Mouse (Mus musculus) neural tube, embryonic 15.5 days (tissue): ENCODE results near the gene Smg6. TPM values are rescaled to one million over a fixed set of nuclear protein-coding genes. Genes with fewer than 3 reads are reported as not detected.

Experiments used
- ATAC-seq: fragments of 200-750 bp; cut with Nextera tagmentation; 2 replicates; pipeline ENCODE4 v1.8.0; 2017; ENCODE audit warnings: mild to moderate bottlenecking, moderate TSS enrichment, moderate library complexity; ENCODE audit not compliant: low FRiP score
- H3K27ac ChIP-seq: fragments of 300-500 bp; sonication (generic); replicated peaks from 2 replicates; pipeline ENCODE4 v1.5.1; 2015; ENCODE audit warnings: mild to moderate bottlenecking, inconsistent platforms
- H3K27me3 ChIP-seq: fragments of 300-500 bp; sonication (generic); replicated peaks from 2 replicates; pipeline ENCODE4 v1.6.1; 2015; ENCODE audit warnings: inconsistent platforms
- H3K36me3 ChIP-seq: fragments of 300-500 bp; sonication (generic); 2 replicates; pipeline ENCODE4 v1.6.1; 2015; ENCODE audit warnings: inconsistent platforms
- H3K4me1 ChIP-seq: fragments of 300-500 bp; sonication (generic); 2 replicates; pipeline ENCODE4 v1.6.1; 2015; ENCODE audit warnings: inconsistent platforms
- H3K4me2 ChIP-seq: fragments of 300-500 bp; sonication (generic); 2 replicates; pipeline ENCODE4 v1.6.1; 2015; ENCODE audit warnings: inconsistent platforms, mild to moderate bottlenecking, moderate library complexity
- H3K4me3 ChIP-seq: fragments of 300-500 bp; sonication (generic); replicated peaks from 2 replicates; pipeline ENCODE4 v1.5.1; 2015; ENCODE audit warnings: mild to moderate bottlenecking, inconsistent platforms
- H3K9ac ChIP-seq: fragments of 300-500 bp; sonication (generic); replicated peaks from 2 replicates; pipeline ENCODE4 v1.6.1; 2015; ENCODE audit warnings: mild to moderate bottlenecking, inconsistent platforms
- H3K9me3 ChIP-seq: fragments of 300-500 bp; sonication (generic); replicated peaks from 2 replicates; pipeline ENCODE4 v1.6.1; 2016; ENCODE audit warnings: inconsistent platforms
- WGBS: fragments of 180-500 bp; shearing (Covaris S2); methylation state at CpG from one replicate; pipeline ENCODE4 v1.1.7; 2015; ENCODE audit warnings: mixed read lengths; 5-methylcytosine and 5-hydroxymethylcytosine counted together
- polyA plus RNA-seq: library from polyadenylated mRNA; unstranded; fragments of >200 nt; fragmentation: Nextera tagmentation; extraction: Ambion mirVana; gene quantifications from 2 replicates; pipeline ENCODE4 v1.2.1, GENCODE M21; 2015

Gene Smg6
- polyA plus RNA-seq, 1 experiment from 2014 or later, result 13.3 TPM

GRCm38 (mm10) chr11:75199951-75200350, 274.3 kb downstream of the Smg6 start:
- Histone ChIP-seq H3K27me3 (peaks cover 13% of the 10 kb centered on the region), H3K36me3 (no peaks in the 10 kb centered on the region), H3K9me3 (no peaks in the 10 kb centered on the region), H3K4me2 (no peak overlapping the region), H3K4me3 (no peak overlapping the region), H3K4me1 (peaks cover 43% of the 10 kb centered on the region), H3K27ac (no peak overlapping the region), H3K9ac (no peak overlapping the region)
- WGBS, result 76% methylated on average over 5 of the region's 5 CpGs
- ATAC-seq, result no peak

GRCm38 (mm10) chr11:75200935-75201334, 275.3 kb downstream of the Smg6 start:
- Histone ChIP-seq H3K27ac (no peak overlapping the region), H3K9ac (no peak overlapping the region), H3K9me3 (no peaks in the 10 kb centered on the region), H3K27me3 (peaks cover 7% of the 10 kb centered on the region), H3K4me2 (no peak overlapping the region), H3K36me3 (no peaks in the 10 kb centered on the region), H3K4me3 (no peak overlapping the region), H3K4me1 (peaks cover 33% of the 10 kb centered on the region)
- WGBS, result 87% methylated on average over 12 of the region's 12 CpGs
- ATAC-seq, result no peak

GRCm38 (mm10) chr11:75201721-75202120, 276.1 kb downstream of the Smg6 start:
- 66% methylated on average over 8 of the region's 8 CpGs for WGBS
- Histone ChIP-seq H3K27me3 (no peaks in the 10 kb centered on the region), H3K4me1 (peaks cover 25% of the 10 kb centered on the region), H3K4me2 (no peak overlapping the region), H3K36me3 (no peaks in the 10 kb centered on the region), H3K9me3 (no peaks in the 10 kb centered on the region), H3K27ac (no peak overlapping the region), H3K9ac (no peak overlapping the region), H3K4me3 (no peak overlapping the region)
- ATAC-seq, result no peak

- Histone ChIP-seq H3K36me3 (no peaks in the 10 kb centered on the region), H3K27me3 (no peaks in the 10 kb centered on the region), H3K9me3 (no peaks in the 10 kb centered on the region), H3K4me1 (peaks cover 19% of the 10 kb centered on the region), H3K9ac (no peak overlapping the region), H3K4me2 (no peak overlapping the region), H3K27ac (no peak overlapping the region), H3K4me3 (no peak overlapping the region)
- 86% methylated on average over 4 of the region's 4 CpGs for WGBS
- ATAC-seq, result no peak
Measured at GRCm38 (mm10) chr11:75203926-75204325, 278.3 kb downstream of the Smg6 start.

GRCm38 (mm10) chr11:75204472-75204871, 278.8 kb downstream of the Smg6 start:
- H3K4me3 ChIP-seq, result no peak overlapping the region
- no peaks in the 10 kb centered on the region for H3K36me3 ChIP-seq
- H3K4me2 ChIP-seq, result no peak overlapping the region
- H3K27ac ChIP-seq, result no peak overlapping the region
- no peaks in the 10 kb centered on the region for H3K27me3 ChIP-seq
- peaks cover 19% of the 10 kb centered on the region for H3K4me1 ChIP-seq
- ATAC-seq, result no peak
- H3K9ac ChIP-seq, result no peak overlapping the region
- WGBS, result 41% methylated on average over 9 of the region's 9 CpGs
- H3K9me3 ChIP-seq, result no peaks in the 10 kb centered on the region

- ATAC-seq, result no peak
- peaks cover 10% of the 10 kb centered on the region for H3K4me1 ChIP-seq
- 82% methylated on average over 4 of the region's 4 CpGs for WGBS
Measured at GRCm38 (mm10) chr11:75206347-75206746, 280.7 kb downstream of the Smg6 start.

GRCm38 (mm10) chr11:75209363-75209762, 283.7 kb downstream of the Smg6 start:
- H3K9ac ChIP-seq, result no peak overlapping the region
- no peak overlapping the region for H3K4me3 ChIP-seq
- no peaks in the 10 kb centered on the region for H3K9me3 ChIP-seq
- no peak overlapping the region for H3K4me2 ChIP-seq
- H3K27ac ChIP-seq, result no peak overlapping the region
- H3K36me3 ChIP-seq, result no peaks in the 10 kb centered on the region
- ATAC-seq, result no peak
- H3K4me1 ChIP-seq, result peaks cover 29% of the 10 kb centered on the region
- H3K27me3 ChIP-seq, result no peaks in the 10 kb centered on the region
- WGBS, result 63% methylated on average over 4 of the region's 4 CpGs

More at GRCm38 (mm10) chr11:75206347-75206746, 280.7 kb downstream of the Smg6 start:
- Histone ChIP-seq H3K9ac (no peak overlapping the region), H3K4me3 (no peak overlapping the region), H3K27ac (no peak overlapping the region), H3K9me3 (no peaks in the 10 kb centered on the region), H3K4me2 (no peak overlapping the region), H3K27me3 (no peaks in the 10 kb centered on the region), H3K36me3 (no peaks in the 10 kb centered on the region)

- 78% methylated on average over 4 of the region's 4 CpGs for WGBS
- Histone ChIP-seq H3K27ac (no peak overlapping the region), H3K36me3 (no peaks in the 10 kb centered on the region), H3K4me2 (no peak overlapping the region), H3K4me3 (no peak overlapping the region), H3K9me3 (no peaks in the 10 kb centered on the region), H3K9ac (no peak overlapping the region), H3K27me3 (no peaks in the 10 kb centered on the region), H3K4me1 (peaks cover 31% of the 10 kb centered on the region)
- no peak for ATAC-seq
Measured at GRCm38 (mm10) chr11:75210093-75210492, 284.5 kb downstream of the Smg6 start.

GRCm38 (mm10) chr11:75210755-75211154, 285.1 kb downstream of the Smg6 start:
- Histone ChIP-seq H3K27me3 (no peaks in the 10 kb centered on the region), H3K4me3 (no peak overlapping the region), H3K9me3 (no peaks in the 10 kb centered on the region), H3K27ac (no peak overlapping the region), H3K9ac (no peak overlapping the region), H3K4me2 (no peak overlapping the region), H3K4me1 (peaks cover 36% of the 10 kb centered on the region), H3K36me3 (no peaks in the 10 kb centered on the region)
- ATAC-seq, result no peak
- WGBS, result 69% methylated on average over 6 of the region's 6 CpGs

GRCm38 (mm10) chr11:75212031-75212667, 286.5 kb downstream of the Smg6 start:
- peaks cover 40% of the 10 kb centered on the region for H3K4me1 ChIP-seq
- H3K4me2 ChIP-seq, result no peak overlapping the region
- H3K27ac ChIP-seq, result peak overlapping the region; percentile 48; the same call in 1 of the 2 replicates
- H3K9ac ChIP-seq, result no peak overlapping the region
- no peak overlapping the region for H3K4me3 ChIP-seq
- H3K9me3 ChIP-seq, result no peaks in the 10 kb centered on the region
- ATAC-seq, result no peak; the same call in 1 of the 2 replicates
- H3K36me3 ChIP-seq, result no peaks in the 10 kb centered on the region
- no peaks in the 10 kb centered on the region for H3K27me3 ChIP-seq
- 49% methylated on average over 8 of the region's 8 CpGs for WGBS

- no peak for ATAC-seq
- no peak overlapping the region for H3K4me3 ChIP-seq
- no peak overlapping the region for H3K4me2 ChIP-seq
- H3K4me1 ChIP-seq, result peaks cover 40% of the 10 kb centered on the region
- 49% methylated on average over 3 of the region's 3 CpGs for WGBS
- 0 out of 2 replicates have a peak overlapping the region, but pooled peaks have one; percentile 48 for H3K27ac ChIP-seq
- H3K9me3 ChIP-seq, result no peaks in the 10 kb centered on the region
- H3K27me3 ChIP-seq, result no peaks in the 10 kb centered on the region
- no peak overlapping the region for H3K9ac ChIP-seq
- H3K36me3 ChIP-seq, result no peaks in the 10 kb centered on the region
Measured at GRCm38 (mm10) chr11:75212876-75213275, 287.3 kb downstream of the Smg6 start.

GRCm38 (mm10) chr11:75213372-75214080, 287.9 kb downstream of the Smg6 start:
- peak overlapping the region; percentile 59 for H3K4me2 ChIP-seq
- no peaks in the 10 kb centered on the region for H3K36me3 ChIP-seq
- peak overlapping the region; percentile 24 for H3K4me3 ChIP-seq
- WGBS, result 5% methylated on average over 35 of the region's 35 CpGs
- H3K9ac ChIP-seq, result peak overlapping the region; percentile 34; the same call in 1 of the 2 replicates
- H3K27ac ChIP-seq, result 0 out of 2 replicates have a peak overlapping the region, but pooled peaks have one; percentile 9
- no peaks in the 10 kb centered on the region for H3K9me3 ChIP-seq
- H3K27me3 ChIP-seq, result no peaks in the 10 kb centered on the region
- peaks cover 40% of the 10 kb centered on the region for H3K4me1 ChIP-seq
- ATAC-seq, result peak; percentile 51
